Mouse (Mus musculus): ENCODE results near the gene Fam107b.

GRCm38 (mm10) chr2:3742519-3742918 lies 172.2 kb downstream of the Fam107b start:
- TF ChIP-seq CTCF (IDR thresholded peaks at IDR 0.05; ENCODE audit: extremely low read depth, insufficient read length, insufficient replicate concordance, low read depth, low read length) (no peak), POLR2A (IDR thresholded peaks at IDR 0.05; ENCODE audit: low read depth, low read length) (no peak)

Measured in small intestine, adult 2 months (tissue).